In the genomic region with DNA sequence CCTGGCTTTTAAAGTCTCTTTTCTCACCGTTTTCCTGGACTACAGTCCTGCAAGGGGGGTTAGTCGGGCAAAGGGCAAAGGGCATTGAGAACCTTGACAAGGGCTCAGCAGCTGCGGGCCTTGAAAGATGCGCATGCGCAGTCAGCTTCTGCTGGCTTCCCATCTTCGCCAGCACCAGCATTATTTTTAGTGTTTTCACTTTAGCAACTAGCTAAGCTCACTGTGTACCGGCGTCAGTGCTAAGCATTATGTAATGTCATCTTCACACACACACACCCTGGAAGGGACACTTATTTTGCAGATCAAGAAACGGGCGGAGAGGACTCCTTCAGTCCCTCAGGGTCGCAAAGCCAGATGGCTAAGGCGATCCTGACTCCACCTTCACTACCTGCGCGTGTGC, we compare ENCODE assay signal across 9 mouse cellular contexts. TPM values are rescaled to one million over a fixed set of nuclear protein-coding genes. Genes with fewer than 3 reads are reported as not detected.
DNase-seq lines count a peak whose midpoint lies in the region; ATAC-seq lines count a peak whose summit lies in the region.
"Had no signal": no experiment of that assay in that cellular context is flagged by ENCODE, and none has a peak within 500 bp of the region (broad histone marks: within the 10 kb centered on the region; RNA-seq: fewer than 3 reads in every experiment).

No protein-coding gene starts in this region.

- H3K4me1 ChIP-seq in hindbrain, embryonic 11.5 days (replicated peaks; ENCODE audit: control insufficient read depth, insufficient read depth, low read length): peaks cover 4% of the 10 kb centered on the region; the same call in 1 of the 2 replicates
- H3K4me1 ChIP-seq in lung, embryonic 16.5 days (replicated peaks; ENCODE audit: control insufficient read depth, insufficient read depth, low read length): peaks cover 12% of the 10 kb centered on the region

- peak overlapping the region; percentile 29 for H3K4me3 ChIP-seq in hindbrain, embryonic 11.5 days (ENCODE audit: low read depth, low read length)
- peak overlapping the region; percentile 40 for H3K4me3 ChIP-seq in lung, embryonic 16.5 days (ENCODE audit: low read length)

- 5% methylated on average over 14 of the region's 14 CpGs for WGBS in hindbrain, embryonic 11.5 days
- WGBS in lung, embryonic 16.5 days: 6% methylated on average over 14 of the region's 14 CpGs

- H3K27me3 ChIP-seq in hindbrain, embryonic 11.5 days (ENCODE audit: control insufficient read depth, insufficient read depth, low read length): peaks cover 4% of the 10 kb centered on the region
- no peaks in the 10 kb centered on the region; the same call in 1 of the 2 replicates for H3K27me3 ChIP-seq in lung, embryonic 16.5 days (ENCODE audit: control insufficient read depth, insufficient read depth, low read depth, low read length)

- ATAC-seq in hindbrain, embryonic 11.5 days (ENCODE audit: low FRiP score): peak; percentile 20; the same call in 1 of the 2 replicates
- no peak for ATAC-seq in lung, embryonic 16.5 days (ENCODE audit: low read depth)

- no peak overlapping the region for H3K27ac ChIP-seq in hindbrain, embryonic 11.5 days (ENCODE audit: low read depth, low read length)
- no peak overlapping the region for H3K27ac ChIP-seq in lung, embryonic 16.5 days (ENCODE audit: low read length)

- no peaks in the 10 kb centered on the region for H3K9me3 ChIP-seq in hindbrain, embryonic 11.5 days (ENCODE audit: control insufficient read depth, low read length)
- H3K9me3 ChIP-seq in lung, embryonic 16.5 days (ENCODE audit: control insufficient read depth, low read length): no peaks in the 10 kb centered on the region

- peak overlapping the region; percentile 56 for H3K4me2 ChIP-seq in hindbrain, embryonic 11.5 days (replicated peaks; ENCODE audit: low read depth, low read length)
- peak overlapping the region; percentile 69 for H3K4me2 ChIP-seq in lung, embryonic 16.5 days (ENCODE audit: low read depth, low read length)

- H3K9ac ChIP-seq in hindbrain, embryonic 11.5 days (ENCODE audit: low read depth, low read length): no peak overlapping the region
- H3K9ac ChIP-seq in lung, embryonic 16.5 days (ENCODE audit: low read length): no peak overlapping the region

- peak; percentile 71 for DNase-seq in ZHBTc4 (ENCODE audit: low read depth, low spot score)
- DNase-seq in cerebellum, adult 8-10 months: peak; percentile 84
- peak; percentile 71 for DNase-seq in forelimb bud, embryonic 11.5 days (ENCODE audit: low read depth, low spot score)
- DNase-seq in hindbrain, embryonic 11.5 days (ENCODE audit: low spot score): peak; percentile 79
- DNase-seq in layer of hippocampus, postnatal 14 days (ENCODE audit: low spot score in 2 of 2): peak; percentile 68 to 84
- peak; percentile 91 for DNase-seq in right cerebral cortex, adult 18-20 months
- DNase-seq in thymus, postnatal 4 days: peak; percentile 84

- 0 out of 2 replicates have a peak, but pooled peaks cover 2% of the 10 kb centered on the region for H3K36me3 ChIP-seq in hindbrain, embryonic 11.5 days (ENCODE audit: control insufficient read depth, insufficient read depth, low read length)
- peaks cover 5% of the 10 kb centered on the region; the same call in 1 of the 2 replicates for H3K36me3 ChIP-seq in lung, embryonic 16.5 days (ENCODE audit: control insufficient read depth, insufficient read depth, low read length)

RNA-seq across cellular contexts. Expression of gene Dnm1, which starts 7.6 kb away (rescaled TPM):
- 17.4 and 22.6 TPM in 2 replicates for polyA plus RNA-seq in hindbrain, embryonic 11.5 days (2014; fragmentation: Nextera tagmentation; extraction: Ambion mirVana)
- 1,000 to 10,000 TPM; 1,139 to 1,143 TPM for total RNA-seq in layer of hippocampus, postnatal 14 days (2021)
- polyA plus RNA-seq in lung, embryonic 16.5 days (2015; fragmentation: Nextera tagmentation; extraction: Ambion mirVana): 5.7 and 5.9 TPM in 2 replicates
- total RNA-seq: hematopoietic stem cell, adult 5-6 weeks had no signal

RNA-seq across cellular contexts. Expression of gene Ciz1, which starts 8.6 kb away (rescaled TPM):
- polyA plus RNA-seq in hindbrain, embryonic 11.5 days (2014; fragmentation: Nextera tagmentation; extraction: Ambion mirVana): 42.4 and 49.0 TPM in 2 replicates
- 10 to 100 TPM; 67.3 to 69.5 TPM for total RNA-seq in layer of hippocampus, postnatal 14 days (2021)
- polyA plus RNA-seq in lung, embryonic 16.5 days (2015; fragmentation: Nextera tagmentation; extraction: Ambion mirVana): 46.1 and 50.7 TPM in 2 replicates

RNA-seq across cellular contexts. Expression of gene 1110008P14Rik, which starts 21.0 kb away (rescaled TPM):
- polyA plus RNA-seq in hindbrain, embryonic 11.5 days (2014; fragmentation: Nextera tagmentation; extraction: Ambion mirVana): 62.1 and 62.7 TPM in 2 replicates
- total RNA-seq in layer of hippocampus, postnatal 14 days (2021): 100 to 1,000 TPM; 181 to 189 TPM
- polyA plus RNA-seq in lung, embryonic 16.5 days (2015; fragmentation: Nextera tagmentation; extraction: Ambion mirVana): 34.0 and 36.4 TPM in 2 replicates

RNA-seq across cellular contexts. Expression of gene Lcn2, which starts 27.3 kb away (rescaled TPM):
- 0.19 TPM in 1 of 2 replicates, not detected in the other for polyA plus RNA-seq in hindbrain, embryonic 11.5 days (2014; fragmentation: Nextera tagmentation; extraction: Ambion mirVana)
- total RNA-seq in layer of hippocampus, postnatal 14 days (2021): 1 to 10 TPM; 2.0 to 2.9 TPM
- 1.8 and 5.6 TPM in 2 replicates for polyA plus RNA-seq in lung, embryonic 16.5 days (2015; fragmentation: Nextera tagmentation; extraction: Ambion mirVana)

RNA-seq across cellular contexts. Expression of gene Ptges2, which starts 35.0 kb away (rescaled TPM):
- polyA plus RNA-seq in hindbrain, embryonic 11.5 days (2014; fragmentation: Nextera tagmentation; extraction: Ambion mirVana): 30.2 and 30.8 TPM in 2 replicates
- 10 to 100 TPM; 36.6 to 40.3 TPM for total RNA-seq in layer of hippocampus, postnatal 14 days (2021)
- polyA plus RNA-seq in lung, embryonic 16.5 days (2015; fragmentation: Nextera tagmentation; extraction: Ambion mirVana): 20.6 and 23.9 TPM in 2 replicates
